14 mouse cellular contexts compared by ENCODE assay signal in genomic region chr10:40515225-40515681, GRCm38 (mm10). TPM values are rescaled to one million over a fixed set of nuclear protein-coding genes. Genes with fewer than 3 reads are reported as not detected.
DNase-seq lines count a peak whose midpoint lies in the region; TF ChIP-seq lines count a peak whose summit lies in the region.
"Had no signal": no experiment of that assay in that cellular context is flagged by ENCODE, and none has a peak within 500 bp of the region (broad histone marks: within the 10 kb centered on the region; RNA-seq: fewer than 3 reads in every experiment).

No protein-coding gene starts in this region.

- peak overlapping the region; percentile 71 for H3K27ac ChIP-seq in bone marrow, adult 2 months (ENCODE audit: control insufficient read depth, insufficient read depth, low read depth, low read length, poor library complexity)

- no peak for TF ChIP-seq CTCF in bone marrow, adult 2 months (IDR thresholded peaks at IDR 0.05; ENCODE audit: control insufficient read depth, insufficient read depth, low read length)

- peaks cover 12% of the 10 kb centered on the region for H3K4me1 ChIP-seq in bone marrow, adult 2 months (ENCODE audit: control insufficient read depth, insufficient read depth, low read length)

- peak; percentile 6 for DNase-seq in kidney, postnatal 10 days
- no peak for DNase-seq in kidney, postnatal 36 days
- peak; percentile 58 to 63 for DNase-seq in B cell, adult 2 months
- DNase-seq in spleen, postnatal 10 days (ENCODE audit: low spot score in 2 of 2): peak; percentile 43 to 45
- no peak for DNase-seq in left cerebral cortex, postnatal 14 days (ENCODE audit: low spot score in 2 of 2)
- DNase-seq in adrenal gland, postnatal 4 days (ENCODE audit: low spot score in 2 of 2): no peak
- DNase-seq in yolk sac, embryonic 10.5 days (ENCODE audit: low spot score): no peak
- DNase-seq: kidney, adult 9 months; lung, adult 18-20 months had no signal

- WGBS in bone marrow, adult 2 months: 12% methylated on average over 5 of the region's 5 CpGs

- H3K4me3 ChIP-seq in bone marrow, adult 2 months (replicated peaks; ENCODE audit: control insufficient read depth, low read depth, low read length): no peak overlapping the region
- H3K4me3 ChIP-seq: embryonic facial prominence, embryonic 13.5 days had no signal

- no peak for TF ChIP-seq POLR2A in bone marrow, adult 2 months (IDR thresholded peaks at IDR 0.05; ENCODE audit: borderline replicate concordance, control insufficient read depth, low read depth, low read length)

- intact Hi-C loops in left cerebral cortex, postnatal 14 days (cut with DNase I): no loop called here

RNA-seq across cellular contexts. Expression of gene Slc22a16, which starts 54.9 kb away (rescaled TPM):
- not detected in 2 replicates for polyA plus RNA-seq in bone marrow, adult 2 months (2011; ENCODE audit: insufficient read depth, insufficient read length, low replicate concordance, missing spikeins)
- total RNA-seq in left cerebral cortex, postnatal 14 days (2021): not detected
- not detected for total RNA-seq in adrenal gland, postnatal 4 days (2021)
- total RNA-seq: ES-E14; left cerebral cortex, postnatal 10 days had no signal
- polyA plus RNA-seq: embryonic facial prominence, embryonic 13.5 days; heart, embryonic 14.5 days had no signal

Comparison
In these comparisons a context has a peak if more than half of its experiments do, and no peak if none do; other contexts are left out.
1. DNase-seq: peak in kidney, postnatal 10 days (single experiment), B cell, adult 2 months (2 of 2) and spleen, postnatal 10 days (2 of 2); none in kidney, postnatal 36 days (0 of 2), left cerebral cortex, postnatal 14 days (0 of 2), adrenal gland, postnatal 4 days (0 of 2) and yolk sac, embryonic 10.5 days (single experiment).